Mouse (Mus musculus) heart, adult 8-10 months (tissue): ENCODE results near the gene Anln. TPM values are rescaled to one million over a fixed set of nuclear protein-coding genes. Genes with fewer than 3 reads are reported as not detected.
A peak's percentile ranks its signal among the peaks of the same experiment; 100 is the strongest.
"Not testable (repeated sequence)": the region's sequence is repeated elsewhere in the genome, so short reads cannot be mapped to it uniquely, and the experiment has no call there.

Experiments used
- DNase-seq: peaks from one replicate; pipeline ENCODE4 v3.0.0; 2022; ENCODE audit warnings: low spot score
- total RNA-seq, 4 experiments: library from RNA; stranded (reverse); gene quantifications; 2 replicates each; pipeline ENCODE4 v1.2.4; 2022

The Anln gene
- 1 to 10 TPM in 2 of 4 experiments, under 1 TPM in 2; 0.84 to 2.0 (median 1.1) TPM for total RNA-seq

GRCm38 (mm10) chr9:22389021-22389476 lies at the start of gene Anln:
Anln (minus strand) TSS chr9:22389188.
- DNase-seq: peak; percentile 88

DNA sequence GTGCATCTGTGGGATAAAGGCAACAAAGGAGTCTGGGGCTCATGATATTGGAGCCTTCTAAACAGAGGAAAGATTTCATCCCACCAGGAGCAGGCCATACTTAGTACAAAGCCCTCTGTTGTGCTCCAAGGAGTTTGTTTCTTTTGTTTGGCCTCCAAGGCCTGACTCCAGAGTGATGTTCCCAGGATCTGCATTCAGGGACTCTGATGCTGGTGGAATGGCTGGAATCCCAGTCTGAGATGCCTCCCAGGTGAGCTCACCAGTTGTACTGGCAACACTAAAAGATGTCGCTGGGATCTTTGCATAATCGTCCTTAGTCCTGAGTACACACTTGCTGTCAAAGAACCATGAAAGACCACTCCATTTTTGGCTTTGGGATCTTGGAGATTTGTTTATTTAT lies 45.1 kb upstream of the Anln start:
- no peak for DNase-seq

- DNase-seq: no peak
These were observed 44.2 kb upstream of the Anln start for GRCm38 (mm10) chr9:22433221-22433620.

DNA sequence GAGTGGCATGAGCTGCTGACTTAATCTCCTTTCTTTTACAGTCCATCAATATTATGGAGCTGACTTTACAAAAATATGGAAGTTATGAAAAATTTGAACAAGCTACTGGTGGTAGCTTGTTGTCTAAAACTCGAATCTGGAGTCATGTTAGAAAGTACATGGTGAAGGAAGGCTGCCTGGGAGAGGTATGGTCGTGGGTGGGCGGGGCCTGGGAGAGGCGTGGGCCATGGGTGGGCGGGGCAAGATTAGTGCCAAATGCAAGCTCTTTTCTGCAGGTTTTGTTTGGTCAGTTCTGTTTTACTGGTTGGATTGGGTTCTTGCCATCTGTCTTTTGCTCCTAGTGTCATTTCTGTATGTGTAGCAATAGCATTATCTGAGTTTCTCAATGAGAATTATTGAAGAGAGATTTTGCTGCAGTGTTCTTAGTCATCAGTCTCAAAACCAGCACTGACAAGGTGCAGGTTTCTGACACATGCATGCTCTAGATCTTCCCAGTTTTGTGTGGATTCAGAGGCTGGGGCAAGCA lies 41.4 kb upstream of the Anln start:
- DNase-seq: no peak

- no peak for DNase-seq
These were observed 40.7 kb upstream of the Anln start for GRCm38 (mm10) chr9:22429533-22430241.

DNA sequence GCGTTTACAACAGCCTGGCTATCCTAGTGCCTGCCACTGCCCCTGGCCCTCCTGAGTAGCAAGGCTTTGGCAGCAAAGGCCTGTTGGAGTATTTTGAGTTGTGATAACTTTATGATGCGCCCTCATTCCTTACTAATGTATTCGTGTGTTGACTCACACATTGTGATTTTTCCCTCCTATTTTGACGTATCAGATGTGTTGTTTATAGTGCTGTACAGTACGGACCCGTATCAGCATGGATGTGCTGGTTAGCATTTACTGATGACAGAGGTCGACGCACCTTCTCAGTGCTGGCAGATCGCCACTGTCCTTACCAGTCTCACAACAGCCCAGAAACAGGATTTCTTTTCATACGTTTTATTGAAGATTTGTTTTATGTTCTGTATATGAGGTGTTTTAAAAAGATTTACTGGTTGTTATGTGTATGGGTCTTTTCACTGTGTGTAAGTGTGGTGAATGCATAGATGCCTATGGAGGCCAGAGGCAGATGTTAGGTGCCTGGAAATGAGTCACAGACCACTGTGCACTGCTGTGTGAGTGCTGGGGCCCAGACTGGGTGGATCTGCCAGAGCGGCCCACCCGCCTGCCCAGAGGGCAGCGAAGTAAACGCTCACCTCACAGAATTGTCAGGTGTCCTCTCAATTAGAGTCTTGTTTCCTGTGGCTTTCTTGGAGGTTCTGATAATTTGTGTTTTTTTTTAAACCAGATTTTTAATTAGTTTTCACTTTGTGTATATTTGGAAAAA lies 39.9 kb upstream of the Anln start:
- DNase-seq: no peak

GRCm38 (mm10) chr9:22428028-22428665 lies 39.2 kb upstream of the Anln start:
- no peak for DNase-seq

GRCm38 (mm10) chr9:22424719-22425118 lies 35.7 kb upstream of the Anln start:
- DNase-seq: no peak

DNA sequence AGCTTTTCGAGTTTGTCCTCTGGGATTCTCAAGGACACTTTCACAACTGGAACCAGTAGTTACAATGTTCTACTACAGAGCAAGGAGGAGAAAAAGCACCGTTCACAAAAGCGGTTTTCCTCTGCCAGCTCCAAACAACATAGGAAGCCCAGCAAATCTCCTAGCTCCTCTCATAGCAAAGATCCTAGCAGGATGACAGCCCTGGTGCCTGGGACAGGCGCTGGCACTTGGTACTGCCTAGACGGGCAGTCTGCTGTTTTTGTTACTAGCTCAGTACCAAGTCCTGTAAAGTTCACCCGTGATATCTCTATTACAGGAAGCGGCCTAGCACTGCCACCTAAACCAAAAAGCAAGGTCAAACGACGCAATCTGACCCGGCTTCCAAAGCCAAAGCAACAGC lies 35.2 kb upstream of the Anln start:
- DNase-seq: no peak

- DNase-seq: no peak
These were observed 34.5 kb upstream of the Anln start for GRCm38 (mm10) chr9:22423507-22423906.

- no peak for DNase-seq
These were observed 33.6 kb upstream of the Anln start for GRCm38 (mm10) chr9:22422559-22422958.

DNA sequence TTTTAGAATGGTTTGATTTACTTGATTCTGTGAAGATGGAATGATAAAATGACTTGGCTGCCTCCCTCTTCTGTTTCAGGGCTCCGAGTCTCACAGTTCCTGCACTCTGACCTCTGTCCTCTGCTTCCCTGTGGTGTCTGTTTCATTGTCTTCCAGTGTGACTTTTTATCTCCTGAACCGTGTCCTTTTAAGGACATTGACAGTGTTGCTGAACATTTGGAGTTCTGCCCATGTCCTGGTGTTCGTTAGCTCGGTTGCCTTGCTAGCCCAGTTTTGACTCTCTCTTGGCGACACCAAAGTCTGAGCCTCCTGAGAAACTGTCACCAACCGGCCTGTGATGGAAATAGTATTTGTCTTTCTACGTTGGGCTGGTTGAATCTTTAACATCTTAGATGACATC lies 31.5 kb upstream of the Anln start:
- peak; percentile 18 for DNase-seq

- no peak for DNase-seq
These were observed 30.9 kb upstream of the Anln start for GRCm38 (mm10) chr9:22419877-22420276.

DNA sequence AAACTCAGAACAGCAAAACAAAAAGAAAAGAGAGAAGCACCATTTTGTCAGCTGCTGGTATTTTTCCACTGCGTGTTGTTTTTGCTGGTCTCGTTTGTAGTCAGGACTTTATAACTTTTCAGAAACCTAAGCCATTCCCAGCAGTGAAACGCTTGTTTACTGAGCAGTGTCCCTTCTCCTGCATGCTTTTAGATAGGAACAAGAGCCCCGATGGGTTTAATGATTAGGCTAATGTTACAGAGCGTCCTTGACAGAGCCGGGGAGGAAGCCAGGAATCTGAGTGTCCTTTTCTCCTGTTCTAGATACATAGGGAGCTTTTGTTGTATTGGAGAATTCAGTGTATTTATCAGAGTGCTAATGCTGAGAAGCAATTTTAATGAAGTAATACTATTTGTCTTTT lies 28.6 kb upstream of the Anln start:
- no peak for DNase-seq

DNA sequence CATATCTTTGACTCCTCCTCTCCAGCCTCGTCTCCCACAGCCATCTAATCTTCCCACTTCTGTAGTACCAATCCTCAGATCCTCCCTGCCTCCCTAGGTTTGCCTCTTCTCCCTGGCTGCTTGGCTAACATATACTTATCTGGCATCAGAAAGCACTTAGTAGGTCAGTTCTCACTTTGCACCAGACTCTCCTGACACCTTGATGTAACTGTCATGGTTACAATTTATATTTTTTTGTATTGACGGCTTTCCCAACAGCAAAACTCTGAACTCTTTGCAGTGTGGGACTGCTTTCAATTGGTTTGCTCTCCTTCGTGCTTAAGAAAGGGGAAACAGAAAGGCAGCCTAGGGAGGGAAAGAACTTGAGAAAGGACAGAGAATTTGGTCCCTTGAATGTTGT lies 27.2 kb upstream of the Anln start:
- no peak for DNase-seq

- peak; percentile 95 for DNase-seq
These were observed 22.2 kb upstream of the Anln start, which contains the start of gene 9530077C05Rik for GRCm38 (mm10) chr9:22411002-22411857. 9530077C05Rik (plus strand) TSS chr9:22411513.

DNA sequence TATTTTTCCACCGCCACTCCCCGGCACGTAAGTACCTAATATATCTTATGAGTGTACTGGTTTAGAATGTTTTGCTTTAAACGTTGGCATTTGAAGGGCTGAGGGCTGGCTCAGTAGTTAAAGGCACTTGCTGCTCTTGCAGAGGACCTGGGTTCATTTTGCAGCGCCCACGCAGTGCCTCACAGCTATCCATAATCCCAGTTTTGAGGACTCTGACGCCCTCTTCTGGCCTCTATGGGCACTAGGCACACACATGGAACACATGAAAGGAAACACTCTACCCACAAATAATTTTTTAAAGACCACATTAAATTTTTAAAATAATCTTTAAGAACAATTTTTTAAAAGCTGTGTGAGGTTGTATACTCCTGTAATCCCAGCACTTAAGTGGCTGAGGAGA lies 20.5 kb upstream of the Anln start:
- no peak for DNase-seq

DNA sequence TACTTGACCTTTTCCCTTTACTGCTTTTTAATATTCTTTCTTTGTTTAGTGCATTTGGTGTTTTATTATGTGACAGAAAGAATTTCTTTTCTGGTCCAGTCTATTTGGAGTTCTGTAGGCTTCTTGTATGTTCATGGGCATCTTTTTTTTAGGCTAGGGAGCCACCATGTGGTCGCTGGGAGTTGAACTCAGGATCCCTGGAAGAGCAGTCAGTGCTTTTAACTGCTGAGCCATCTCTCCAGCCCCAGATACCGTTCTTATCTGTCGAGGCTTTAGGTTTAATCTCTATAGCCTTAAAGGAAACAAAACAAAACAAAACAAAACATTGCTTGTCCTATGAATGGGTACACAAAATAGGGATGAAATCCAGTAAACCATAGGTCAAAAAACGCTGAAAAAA lies 19.4 kb upstream of the Anln start:
- not testable (repeated sequence) for DNase-seq

DNA sequence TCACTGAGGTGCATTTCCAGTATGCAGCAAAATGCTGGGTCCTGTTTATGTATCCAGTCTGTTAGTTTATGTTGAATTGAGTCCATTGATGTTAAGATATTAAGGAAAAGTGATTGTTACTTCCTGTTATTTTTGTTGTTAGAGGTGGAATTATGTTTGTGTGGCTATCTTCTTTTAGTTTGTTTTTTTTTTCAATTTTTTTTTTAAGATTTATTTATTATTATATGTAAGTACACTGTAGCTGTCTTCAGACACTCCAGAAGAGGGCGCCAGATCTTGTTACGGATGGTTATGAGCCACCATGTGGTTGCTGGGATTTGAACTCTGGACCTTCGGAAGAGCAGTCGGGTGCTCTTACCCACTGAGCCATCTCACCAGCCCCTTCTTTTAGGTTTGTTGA lies 18.6 kb upstream of the Anln start:
- DNase-seq: not testable (repeated sequence)

- DNase-seq: no peak
These were observed 16.4 kb upstream of the Anln start for GRCm38 (mm10) chr9:22405414-22405813.

DNA sequence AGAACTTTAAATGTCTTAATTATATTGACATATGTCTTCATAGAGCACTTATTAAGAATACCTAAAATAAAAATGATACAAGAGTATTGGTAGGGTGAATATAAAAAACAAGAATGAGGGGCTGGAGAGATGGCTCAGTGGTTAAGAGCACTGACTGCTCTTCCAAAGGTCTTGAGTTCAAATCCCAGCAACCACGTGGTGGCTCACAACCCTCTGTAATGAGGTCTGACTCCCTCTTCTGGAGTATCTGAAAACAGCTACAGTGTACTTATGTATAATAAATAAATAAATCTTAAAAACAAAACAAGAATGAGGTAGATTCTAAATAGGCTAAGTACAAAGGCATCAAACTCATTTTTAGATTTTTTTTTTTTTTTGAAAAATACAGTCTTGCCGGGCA lies 14.5 kb upstream of the Anln start:
- not testable (repeated sequence) for DNase-seq
